Mouse (Mus musculus) frontal cortex, postnatal 10 days (tissue): ENCODE data around the gene Pacrg.
A peak's percentile ranks its signal among the peaks of the same experiment; 100 is the strongest.

Experiments used
- DNase-seq, 2 experiments: peaks; one replicate each; pipeline ENCODE4 v3.0.0; 2022; ENCODE audit warnings: low spot score in 2 of 2, mixed read lengths in 1 of 2

The Pacrg gene

DNA sequence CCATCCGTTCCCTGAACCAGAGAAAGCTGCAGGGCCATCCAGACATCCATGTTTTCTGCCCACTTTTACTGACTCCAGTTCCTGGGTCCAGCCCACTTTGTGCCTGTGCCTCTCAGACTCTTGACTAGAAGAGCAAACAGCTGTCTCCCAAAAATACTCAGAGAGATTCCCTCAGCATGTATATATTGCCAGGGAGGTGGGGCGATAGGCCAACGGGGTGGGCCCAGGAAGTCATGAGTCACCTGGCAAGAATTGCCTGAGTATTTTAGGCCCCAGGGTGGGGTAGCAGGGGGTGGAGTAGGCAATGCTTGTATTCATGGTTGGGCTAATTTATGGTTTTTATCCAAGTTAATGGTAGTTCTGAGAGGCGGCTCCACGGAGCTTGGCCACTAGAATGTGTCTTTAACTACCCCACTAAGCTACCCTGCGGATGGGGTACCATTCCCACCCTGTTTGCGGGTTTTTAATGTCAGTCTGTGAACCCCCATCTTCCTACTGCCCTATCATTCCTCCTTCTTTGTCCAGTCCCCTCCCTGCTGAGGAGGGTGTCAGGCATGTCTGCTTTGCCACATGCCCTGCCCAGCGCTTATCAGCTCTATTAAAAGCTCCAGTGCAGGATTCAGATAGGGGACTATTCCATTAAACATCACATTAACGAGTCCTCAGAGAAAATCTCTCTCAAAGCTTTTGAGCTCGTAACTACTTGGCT lies 461.5 kb downstream of the Pacrg start:
- no peak for DNase-seq

DNA sequence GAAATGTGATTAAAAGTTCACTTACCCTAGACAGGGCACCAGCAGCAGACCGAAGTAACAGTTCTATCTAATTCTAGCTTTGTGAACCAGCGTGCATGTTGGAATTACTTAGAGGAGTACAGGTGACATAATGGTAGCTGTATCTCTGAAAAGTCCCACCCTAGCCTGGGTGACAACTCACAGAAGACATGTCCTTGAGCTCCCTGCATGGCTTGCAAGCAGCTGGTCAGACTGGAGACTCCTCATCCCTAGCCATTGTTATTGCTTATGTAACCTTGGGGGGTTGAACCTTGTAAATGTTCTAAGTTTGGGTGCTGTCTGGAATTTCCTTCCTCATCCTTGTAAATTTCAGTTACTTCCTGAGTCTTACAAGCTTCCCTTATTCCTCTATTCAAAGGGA lies 462.5 kb downstream of the Pacrg start:
- no peak for DNase-seq

DNA sequence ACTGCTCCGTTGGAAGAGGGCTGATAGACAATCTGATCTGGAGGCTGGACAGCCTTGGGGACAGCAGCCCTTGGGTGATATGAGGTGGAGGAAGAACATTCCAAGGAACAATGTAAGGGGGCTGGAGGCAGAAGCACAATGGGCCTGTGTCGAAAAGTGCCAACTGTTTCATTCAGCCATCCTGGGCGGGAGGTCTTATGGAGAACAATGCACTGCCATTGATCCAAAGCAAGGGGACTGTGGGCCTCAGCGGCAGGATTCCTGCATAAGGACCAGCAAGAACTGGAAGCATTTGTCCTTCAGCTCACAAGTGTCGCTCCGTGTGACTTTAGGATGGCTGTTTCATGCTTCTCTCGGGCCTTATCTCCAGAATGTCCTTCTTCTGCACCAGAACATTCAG lies 465.8 kb downstream of the Pacrg start:
- no peak for DNase-seq

DNA sequence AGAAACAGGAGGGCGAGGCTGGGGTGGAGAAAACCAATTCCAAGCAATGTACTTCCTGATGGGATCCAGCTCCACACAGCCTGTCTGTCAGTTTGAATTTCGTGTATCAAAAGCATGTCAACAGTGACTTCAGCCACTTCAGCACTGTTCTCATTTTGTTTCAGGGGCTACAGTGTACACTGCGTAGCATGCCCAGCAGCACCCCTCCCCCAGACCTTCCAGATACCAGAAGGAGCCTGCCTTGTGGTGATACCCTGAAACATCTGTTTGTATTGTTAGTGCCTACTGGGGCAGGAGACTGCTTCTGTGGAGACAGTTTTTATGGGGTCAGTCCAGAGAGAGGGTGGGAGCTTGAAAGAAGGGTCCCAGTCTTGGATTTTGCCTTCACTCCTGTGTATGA lies 466.4 kb downstream of the Pacrg start:
- no peak for DNase-seq

DNA sequence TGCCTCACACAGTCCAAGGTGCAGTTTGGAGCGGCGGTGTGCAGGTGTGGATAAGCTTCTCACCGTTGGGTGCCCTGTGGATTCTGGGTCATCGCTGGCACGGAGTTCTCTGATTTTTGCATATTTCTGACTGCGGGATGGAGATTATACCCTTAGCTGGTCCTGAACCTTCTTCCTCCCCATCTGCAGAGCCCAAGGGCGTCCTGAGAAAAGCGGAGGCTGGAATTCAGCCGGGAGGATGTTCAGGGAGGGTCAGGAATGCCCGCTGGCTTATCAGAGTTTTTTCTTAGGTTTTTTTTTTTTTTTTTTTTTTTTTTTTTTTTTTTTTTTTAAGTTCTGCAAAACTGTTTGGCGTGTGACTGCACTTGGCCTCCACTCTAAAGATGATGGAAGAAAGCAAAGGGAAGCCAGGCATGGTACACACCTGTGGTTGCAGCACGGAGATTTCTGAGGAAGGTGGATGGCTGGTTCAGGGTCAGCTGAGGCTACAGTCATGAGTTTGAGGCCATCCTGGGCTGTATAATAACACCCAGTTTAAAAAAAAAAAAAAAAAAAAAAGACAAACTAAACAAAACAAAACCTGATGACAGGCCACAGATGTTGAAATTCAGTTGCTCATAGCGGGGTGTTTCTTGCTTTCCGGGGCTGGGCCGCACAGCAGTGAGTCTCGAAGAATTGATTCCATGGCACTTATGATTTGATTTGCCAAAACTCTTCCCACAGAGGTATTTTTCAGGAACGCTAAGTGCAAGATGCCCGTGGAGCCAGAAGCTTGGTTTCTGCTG lies 467.9 kb downstream of the Pacrg start:
- DNase-seq = no peak

DNA sequence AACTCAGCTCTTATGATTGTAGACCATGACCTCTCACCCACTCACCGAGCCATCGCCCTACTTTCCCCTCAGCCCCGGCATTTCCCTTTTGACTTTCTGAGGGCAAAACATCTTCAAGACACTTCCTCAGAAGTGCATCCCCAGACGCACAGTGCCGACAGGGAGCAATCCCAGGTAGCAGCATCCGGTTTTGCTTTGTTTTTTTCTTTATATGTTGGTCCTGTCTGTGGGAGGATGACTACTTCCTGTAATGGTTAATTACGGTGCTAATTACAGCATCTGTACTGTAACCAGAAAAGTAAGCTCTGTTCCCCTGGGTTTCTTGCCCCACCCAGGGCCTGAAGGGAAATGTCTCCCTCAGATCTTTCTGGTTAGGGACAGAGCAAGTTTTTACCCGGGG lies 468.6 kb downstream of the Pacrg start:
- DNase-seq = no peak

DNA sequence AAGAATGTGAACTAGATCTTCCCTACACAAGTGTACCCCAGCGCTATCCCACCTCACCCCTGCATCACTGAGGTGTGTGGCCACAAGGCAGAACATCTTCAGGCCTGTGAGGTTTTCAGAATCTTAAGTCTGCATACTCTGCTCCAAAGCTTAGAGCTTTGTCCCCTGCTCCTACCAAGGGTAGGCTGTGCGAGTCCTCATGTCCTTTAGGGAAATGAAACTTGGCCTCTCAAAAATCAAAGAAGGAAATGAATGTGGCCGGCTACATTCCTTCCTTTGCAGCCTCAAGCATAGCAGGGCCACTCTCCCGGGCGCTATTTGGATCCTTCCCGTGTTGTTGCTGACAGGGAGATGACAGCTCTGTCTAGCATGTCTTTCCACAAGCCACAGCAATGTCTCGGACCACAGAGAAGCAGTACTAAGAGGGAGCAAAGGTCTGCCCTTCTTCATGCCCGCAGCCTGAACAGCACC lies 469.4 kb downstream of the Pacrg start:
- no peak for DNase-seq

DNA sequence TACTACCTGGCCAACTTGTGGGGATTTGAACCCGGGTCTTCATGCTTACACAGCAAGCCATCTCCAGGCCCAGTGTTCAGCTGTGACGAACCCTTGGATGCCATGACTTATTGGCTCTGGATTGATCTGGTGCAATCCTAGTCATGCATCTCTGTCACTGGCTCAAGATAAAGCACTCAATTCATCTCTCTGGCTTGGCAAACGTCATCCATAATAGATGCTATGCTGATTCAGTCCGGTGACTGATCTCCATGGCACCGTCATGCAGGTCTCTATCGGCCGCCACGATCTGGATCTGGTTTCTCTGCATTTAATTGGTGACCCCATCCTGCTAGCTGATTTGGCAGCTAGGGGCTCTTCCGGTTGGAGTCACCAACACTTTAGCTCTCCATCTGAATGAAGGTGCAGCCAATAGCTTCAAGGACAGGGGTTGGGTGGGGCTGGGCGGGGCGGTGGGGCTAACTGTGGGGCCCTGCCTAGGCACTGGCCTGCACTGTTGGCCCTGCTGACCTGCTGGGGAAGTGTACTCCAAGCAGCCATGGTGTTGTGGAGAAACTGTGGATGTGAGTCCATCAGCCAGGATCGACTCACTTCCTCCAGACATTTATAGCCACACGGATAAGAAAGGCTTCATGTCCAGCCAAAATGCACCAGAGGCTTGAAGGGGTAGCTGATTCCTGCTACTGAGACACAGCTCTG lies 470.0 kb downstream of the Pacrg start:
- DNase-seq = no peak

DNA sequence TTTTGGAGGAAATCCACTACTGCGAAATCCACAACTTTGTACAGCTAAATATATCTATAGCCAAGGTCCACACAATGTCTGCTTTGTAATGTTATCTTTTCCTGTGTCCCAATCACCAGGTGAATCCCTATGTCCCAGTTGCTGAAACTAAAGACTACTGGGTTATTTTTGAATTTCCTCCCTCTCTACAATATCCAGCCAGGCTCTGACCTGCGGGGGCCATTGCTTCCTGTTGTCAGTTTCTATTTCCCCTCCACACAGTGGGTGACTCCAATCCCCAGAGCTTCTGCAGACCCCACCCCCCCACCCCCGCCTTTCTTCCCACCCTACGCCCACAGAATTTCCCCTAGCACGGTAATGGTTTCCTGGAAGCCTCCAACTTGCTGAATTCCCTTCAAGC lies 473.1 kb downstream of the Pacrg start:
- DNase-seq = no peak

DNA sequence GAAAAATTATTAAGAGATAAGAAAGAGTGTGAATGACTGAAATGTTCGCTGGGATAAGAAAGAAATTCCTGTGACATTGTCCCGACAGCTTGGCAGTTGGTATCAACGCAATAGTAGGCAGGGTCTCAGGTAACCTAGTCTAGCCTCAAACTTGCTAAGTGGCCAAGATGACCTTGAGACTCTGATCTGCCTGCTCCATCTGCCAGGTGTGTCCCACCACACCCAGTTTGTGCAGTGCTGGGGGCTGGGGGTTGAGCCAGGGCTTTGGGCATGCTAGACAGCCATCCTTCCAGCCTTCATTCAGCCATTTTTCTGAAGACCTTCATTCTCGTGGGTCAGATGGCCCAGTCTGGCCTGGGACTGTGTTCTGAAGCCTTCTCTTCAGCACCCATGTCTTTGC lies 473.5 kb downstream of the Pacrg start:
- no peak for DNase-seq

DNA sequence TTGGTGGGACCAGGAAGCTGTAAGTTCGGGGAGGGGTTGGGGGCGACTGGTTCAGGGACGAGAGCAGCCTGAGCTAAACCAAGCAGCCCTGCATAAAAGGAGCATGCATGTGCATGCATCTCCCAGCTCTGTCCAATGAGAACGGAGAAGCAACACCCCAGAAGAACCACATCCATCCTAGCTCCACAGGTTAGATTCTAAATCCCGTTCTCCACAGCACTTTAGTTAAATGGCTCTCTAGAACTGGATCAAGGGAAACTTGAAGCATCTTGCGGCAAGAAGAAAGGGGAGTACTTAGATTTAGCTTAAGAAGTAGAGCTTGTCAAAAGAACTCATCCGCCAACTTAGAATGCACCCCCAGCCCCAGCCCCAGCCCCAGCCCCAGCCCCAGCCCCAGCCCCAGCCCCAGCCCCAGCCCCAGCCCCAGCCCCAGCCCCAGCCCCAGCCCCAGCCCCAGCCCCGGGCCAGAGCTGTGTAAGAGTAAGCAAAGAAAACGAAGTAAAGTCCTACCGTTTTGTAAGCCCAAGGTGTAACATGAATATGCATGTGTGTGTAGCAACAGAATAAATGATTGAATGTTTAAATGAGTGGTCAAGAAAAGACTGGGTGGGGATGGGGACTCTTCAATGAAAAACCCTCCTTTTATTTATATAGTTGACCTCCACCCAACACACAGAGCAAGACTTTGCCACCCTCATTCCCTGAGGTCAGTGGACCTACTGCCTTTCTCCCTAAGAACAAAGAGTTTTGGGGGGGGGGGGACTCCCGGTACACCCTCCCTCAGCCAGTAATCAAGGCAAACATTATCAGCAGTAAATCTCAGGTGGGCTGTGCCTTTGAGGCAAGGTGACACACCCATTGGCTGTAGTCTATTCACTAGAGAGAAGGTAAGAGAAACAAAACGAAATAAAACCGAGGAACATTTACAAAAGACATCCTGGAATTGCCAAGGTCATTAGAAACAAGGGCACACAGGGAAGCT lies 474.3 kb downstream of the Pacrg start:
- DNase-seq = no peak

DNA sequence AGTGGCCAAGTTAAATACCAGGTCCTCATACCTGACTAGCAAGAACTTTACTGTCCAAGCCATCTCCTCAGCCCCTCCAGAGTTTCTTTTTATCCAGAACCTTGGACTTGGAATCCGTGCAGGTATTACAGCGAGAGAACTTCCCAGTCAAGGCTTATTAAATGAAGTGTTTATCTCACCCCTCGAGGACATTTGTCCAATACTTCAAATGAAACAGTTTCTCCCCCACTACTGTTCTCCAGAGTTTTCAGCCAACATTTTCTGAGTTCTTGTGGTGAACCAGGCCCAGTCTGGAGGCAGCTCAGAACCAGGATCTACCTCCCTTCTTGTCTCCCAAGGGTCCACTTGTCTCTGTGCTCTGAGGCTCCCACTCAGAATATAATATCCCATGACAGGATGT lies 477.0 kb downstream of the Pacrg start:
- DNase-seq = no peak

DNA sequence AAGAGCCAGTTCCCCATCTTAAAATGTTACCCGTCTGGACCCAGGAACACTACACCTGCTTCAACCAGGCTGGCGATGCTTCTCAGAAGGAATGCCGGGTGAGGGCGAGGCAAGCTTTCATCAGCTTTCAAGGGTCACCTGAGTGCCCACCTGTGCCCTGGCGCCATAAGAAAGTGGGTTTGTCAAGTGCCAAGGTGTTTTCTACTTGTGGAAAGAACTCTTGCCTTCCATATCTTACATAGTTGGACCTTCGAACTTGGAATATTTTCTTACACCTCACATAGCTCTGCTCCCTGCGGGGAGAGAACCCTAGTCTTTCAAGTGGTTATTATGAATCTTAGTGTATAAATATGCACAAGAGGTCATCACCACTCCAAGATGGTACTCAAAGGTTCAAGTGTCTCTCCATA lies 478.2 kb downstream of the Pacrg start:
- DNase-seq = no peak

DNA sequence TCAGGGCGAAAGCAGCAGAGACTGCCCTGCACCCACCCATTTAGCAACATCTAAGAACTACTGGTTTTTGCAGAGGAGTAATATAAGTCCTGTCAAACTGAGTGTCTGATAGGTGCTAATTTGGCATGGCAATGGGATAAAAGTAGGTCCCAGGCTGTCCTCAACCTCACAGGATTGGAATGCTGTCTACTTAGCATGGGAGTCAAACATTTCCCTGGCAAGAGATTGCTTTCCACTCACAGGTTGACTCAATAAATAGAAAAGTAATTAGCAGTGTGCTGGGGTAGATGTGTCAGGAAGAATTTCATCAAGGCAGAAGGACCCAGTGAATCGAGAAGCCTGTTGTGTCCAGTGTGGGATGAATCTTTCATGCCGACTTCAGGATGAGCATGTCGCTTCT lies 479.4 kb downstream of the Pacrg start:
- DNase-seq = no peak

DNA sequence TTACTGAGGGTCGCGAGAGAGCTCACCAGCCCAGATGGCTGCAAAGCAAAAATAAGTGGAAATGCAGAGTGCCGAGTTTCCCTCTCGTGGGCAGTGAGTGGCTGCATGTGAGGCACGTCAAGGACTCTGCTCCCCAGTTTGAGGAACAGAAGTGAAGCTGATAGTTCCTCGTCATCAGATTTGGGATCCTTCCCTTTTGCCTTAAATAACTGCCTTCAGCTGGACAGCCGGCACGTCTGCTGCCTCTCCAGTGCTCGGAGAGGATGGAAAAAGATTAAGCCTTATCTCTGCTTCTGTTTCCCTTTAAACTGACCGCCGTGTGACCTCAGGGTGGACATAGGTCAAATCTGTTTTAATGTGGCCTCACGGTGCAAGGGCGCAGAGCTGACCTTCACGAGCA lies 480.6 kb downstream of the Pacrg start:
- DNase-seq = peak in 1 of 2 experiments; percentile 41

DNA sequence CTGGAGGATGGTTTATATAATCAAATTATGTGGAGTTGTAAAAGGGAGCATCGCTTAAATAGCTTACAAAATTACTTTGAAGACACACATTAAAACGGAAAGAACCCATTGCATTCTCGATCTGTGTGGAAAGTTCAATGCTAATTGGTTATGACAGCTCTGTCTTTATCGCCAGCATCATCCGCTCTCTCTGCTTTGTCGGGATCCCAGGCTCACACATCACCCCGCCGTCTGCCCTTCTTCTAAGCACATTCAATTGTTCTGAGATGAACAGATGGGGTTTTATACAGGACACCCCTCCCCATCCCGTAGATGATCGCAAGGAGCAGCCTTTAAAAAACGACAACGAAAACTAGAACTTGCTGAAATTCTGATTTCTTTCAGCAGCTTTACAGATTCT lies 482.8 kb downstream of the Pacrg start:
- no peak for DNase-seq

DNA sequence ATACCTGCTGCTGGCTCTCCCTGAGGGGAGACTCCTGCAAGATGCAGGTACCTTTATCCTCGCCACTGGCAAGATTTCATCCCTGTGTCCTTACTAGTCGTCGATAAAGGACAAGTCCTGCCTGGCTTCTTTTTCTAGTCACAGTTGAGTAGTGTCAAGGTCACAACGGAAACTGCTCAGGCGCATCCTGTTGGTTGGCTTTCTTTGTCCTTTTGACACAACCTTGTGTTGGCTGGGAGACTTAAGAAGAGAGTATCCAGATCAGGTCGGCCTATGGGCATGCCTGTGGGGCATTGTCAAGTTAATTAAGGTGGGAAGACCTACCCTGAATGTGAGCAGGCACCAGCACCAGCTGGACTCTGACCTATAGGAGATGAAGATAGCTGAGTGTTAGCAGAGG lies 483.8 kb downstream of the Pacrg start:
- DNase-seq = no peak

DNA sequence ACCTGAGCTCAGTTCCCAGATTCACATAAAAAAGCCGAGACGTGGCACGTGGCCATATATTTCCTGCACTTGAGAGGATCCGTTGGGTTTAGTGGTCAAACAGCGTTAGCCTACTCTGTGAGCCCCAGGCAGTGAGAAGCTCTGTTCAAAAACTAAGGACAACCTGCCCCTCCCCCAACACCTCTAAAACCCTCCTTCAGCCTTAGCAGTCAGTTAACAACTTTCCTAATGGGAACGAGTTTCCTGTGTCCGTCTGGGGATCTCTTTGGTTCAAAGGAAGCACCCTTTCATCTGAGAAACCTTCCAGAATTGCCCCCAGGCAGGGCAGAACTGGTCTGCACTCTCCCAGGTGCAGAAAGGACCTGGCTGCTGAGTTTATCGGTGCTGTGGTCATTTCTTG lies 484.4 kb downstream of the Pacrg start:
- no peak for DNase-seq
